Mouse (Mus musculus): ENCODE measurements around the gene Dock11. TPM values are rescaled to one million over a fixed set of nuclear protein-coding genes. Genes with fewer than 3 reads are reported as not detected.

The Dock11 gene
- total RNA-seq, 2 experiments from 2014 or later: 15.4 to 21.1 TPM

GRCm38 (mm10) chrX:35950135-35950534, 61.5 kb downstream of the Dock11 start:
- DNase-seq: no peak

GRCm38 (mm10) chrX:35951945-35952344, 63.3 kb downstream of the Dock11 start:
- no peak for DNase-seq

- no peak for DNase-seq
Measured at GRCm38 (mm10) chrX:35952521-35953095, 64.0 kb downstream of the Dock11 start.

- DNase-seq: no peak
Measured at GRCm38 (mm10) chrX:35956236-35956635, 67.6 kb downstream of the Dock11 start.

GRCm38 (mm10) chrX:35963087-35963486, 74.5 kb downstream of the Dock11 start:
- DNase-seq: no peak

GRCm38 (mm10) chrX:35969276-35969675, 80.6 kb downstream of the Dock11 start:
- no peak for DNase-seq

GRCm38 (mm10) chrX:35976657-35977056, 88.0 kb downstream of the Dock11 start:
- DNase-seq: no peak

- peak in 1 of 2 experiments; percentile 16 for DNase-seq
Measured at GRCm38 (mm10) chrX:35987981-35988380, 99.3 kb downstream of the Dock11 start.

GRCm38 (mm10) chrX:35990508-35991095, 102.0 kb downstream of the Dock11 start:
- no peak for DNase-seq

- no peak for DNase-seq
Measured at GRCm38 (mm10) chrX:35994226-35994625, 105.6 kb downstream of the Dock11 start.

- DNase-seq: no peak
Measured at GRCm38 (mm10) chrX:35997004-35997403, 108.4 kb downstream of the Dock11 start.

- DNase-seq: no peak
Measured at GRCm38 (mm10) chrX:35997793-35998419, 109.3 kb downstream of the Dock11 start.

GRCm38 (mm10) chrX:36025651-36026050, 137.0 kb downstream of the Dock11 start:
- no peak for DNase-seq

- DNase-seq: no peak
Measured at GRCm38 (mm10) chrX:36031113-36031512, 142.5 kb downstream of the Dock11 start.

- no peak for DNase-seq
Measured at GRCm38 (mm10) chrX:36034045-36034444, 145.4 kb downstream of the Dock11 start.

GRCm38 (mm10) chrX:36045731-36046130, 157.1 kb downstream of the Dock11 start:
- DNase-seq: no peak

GRCm38 (mm10) chrX:36047451-36047850, 158.8 kb downstream of the Dock11 start:
- no peak for DNase-seq

- DNase-seq: no peak
Measured at GRCm38 (mm10) chrX:36050312-36050711, 161.7 kb downstream of the Dock11 start.

GRCm38 (mm10) chrX:36073997-36074396, 185.4 kb downstream of the Dock11 start:
- no peak for DNase-seq

GRCm38 (mm10) chrX:36077164-36077563, 188.5 kb downstream of the Dock11 start:
- no peak for DNase-seq

- no peak for DNase-seq
Measured at GRCm38 (mm10) chrX:36082917-36083316, 194.3 kb downstream of the Dock11 start.

- no peak for DNase-seq
Measured at GRCm38 (mm10) chrX:36088464-36089256, 200.0 kb downstream of the Dock11 start.

GRCm38 (mm10) chrX:36100883-36101282, 212.3 kb downstream of the Dock11 start:
- no peak for DNase-seq

All from layer of hippocampus, postnatal 36 days (tissue).